In the genomic region with DNA sequence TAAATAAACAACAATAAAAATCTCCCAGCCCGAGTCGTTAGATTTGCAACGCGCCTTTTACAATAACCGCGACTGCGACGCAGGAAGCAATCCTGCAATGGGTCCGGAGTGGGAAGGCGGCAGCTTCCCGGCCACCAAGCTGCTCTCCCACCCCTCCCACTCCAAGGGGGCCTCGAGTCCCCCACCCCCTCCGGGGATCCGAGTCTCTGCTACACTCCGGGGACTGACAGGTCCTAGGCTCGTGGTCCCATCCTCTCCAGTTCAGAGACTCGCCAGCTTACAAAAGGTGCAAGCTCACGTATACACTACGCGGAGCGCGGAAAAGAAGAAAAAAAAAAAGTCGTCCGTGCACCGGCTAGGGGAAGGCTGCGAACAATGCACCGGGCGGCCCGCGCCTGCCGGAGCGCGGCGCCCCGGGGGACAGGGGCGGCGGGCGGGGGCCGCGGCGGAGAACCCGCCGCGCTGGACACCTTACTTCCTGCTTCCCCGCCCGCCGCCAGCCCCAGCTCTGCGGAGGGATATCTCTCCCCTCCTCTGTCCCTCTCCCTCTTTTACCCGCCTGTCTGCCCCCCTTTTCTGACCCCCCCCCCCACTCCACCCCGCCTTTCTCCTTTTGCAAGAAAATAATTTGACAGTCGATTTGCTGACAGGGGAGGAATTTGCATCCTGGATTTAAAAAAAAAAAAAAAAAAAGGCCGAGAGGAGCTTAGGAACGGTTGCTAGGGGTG, we compare ENCODE assay signal across 8 mouse cellular contexts.
DNase-seq lines count a peak whose midpoint lies in the region; ATAC-seq lines count a peak whose summit lies in the region.

No protein-coding gene starts in this region.

- peaks cover 48% of the 10 kb centered on the region for H3K4me1 ChIP-seq in heart, embryonic 13.5 days

- H3K9me3 ChIP-seq in heart, embryonic 13.5 days: no peaks in the 10 kb centered on the region

- ATAC-seq in frontal cortex, adult (ENCODE audit: low TSS enrichment): peak; percentile 9; the same call in 1 of the 2 replicates
- 0 out of 2 replicates have a peak, but pooled peaks have one; percentile 0 for ATAC-seq in heart, embryonic 13.5 days (ENCODE audit: extremely low read depth, insufficient number of reproducible peaks, low FRiP score, low TSS enrichment)

- WGBS in heart, embryonic 13.5 days: under 1% methylated on average over 43 of the region's 53 CpGs

- H3K27me3 ChIP-seq in heart, embryonic 13.5 days (replicated peaks): no peaks in the 10 kb centered on the region

- peaks cover 4% of the 10 kb centered on the region; the same call in 1 of the 2 replicates for H3K36me3 ChIP-seq in heart, embryonic 13.5 days

- no peak for DNase-seq in frontal cortex, postnatal 36 days (ENCODE audit: low spot score in 2 of 2)
- DNase-seq in Muller cell, postnatal 12 days (ENCODE audit: inconsistent ontology term): peak; percentile 80
- DNase-seq in embryo, embryonic 10.5 days (ENCODE audit: low spot score): peak; percentile 82
- peak; percentile 51 for DNase-seq in layer of hippocampus, adult 9-11 months
- DNase-seq in mesoderm, embryonic 11.5 days (ENCODE audit: low read depth, low spot score): peak; percentile 83
- DNase-seq in spleen, postnatal 4 days (ENCODE audit: low spot score in 2 of 2): peak; percentile 31 to 70

- H3K4me2 ChIP-seq in heart, embryonic 13.5 days: peak overlapping the region; percentile 81

- H3K4me3 ChIP-seq in heart, embryonic 13.5 days: peak overlapping the region; percentile 77

- peak overlapping the region; percentile 95 for H3K27ac ChIP-seq in heart, embryonic 13.5 days (replicated peaks)

- H3K9ac ChIP-seq in heart, embryonic 13.5 days: peak overlapping the region; percentile 95

Comparison
In these comparisons a context has a peak if more than half of its experiments do, and no peak if none do; other contexts are left out.
1. DNase-seq: peak in Muller cell, postnatal 12 days (single experiment), embryo, embryonic 10.5 days (single experiment), layer of hippocampus, adult 9-11 months (single experiment), mesoderm, embryonic 11.5 days (single experiment) and spleen, postnatal 4 days (2 of 2); none in frontal cortex, postnatal 36 days (0 of 2).